Mouse (Mus musculus) spleen, adult 18-20 months (tissue): ENCODE data around the gene Cdc7.

Experiments used
- DNase-seq, 2 experiments: peaks; one replicate each; pipeline ENCODE4 v3.0.0; 2022; ENCODE audit warnings: mixed read lengths in 2 of 2

The Cdc7 gene

GRCm38 (mm10) chr5:106994716-106995115 lies 30.6 kb downstream of the Cdc7 start:
- no peak for DNase-seq

GRCm38 (mm10) chr5:106995886-106996538 lies 31.9 kb downstream of the Cdc7 start:
- DNase-seq: no peak

GRCm38 (mm10) chr5:106996539-106997244 lies 32.6 kb downstream of the Cdc7 start:
- DNase-seq: no peak

- DNase-seq: no peak
Observed at GRCm38 (mm10) chr5:107001396-107002090, 37.4 kb downstream of the Cdc7 start.

GRCm38 (mm10) chr5:107002091-107002416 lies 37.9 kb downstream of the Cdc7 start:
- no peak for DNase-seq

- DNase-seq: no peak
Observed at GRCm38 (mm10) chr5:107009721-107010120, 45.6 kb downstream of the Cdc7 start.

- DNase-seq: no peak
Observed at GRCm38 (mm10) chr5:107010300-107010699, 46.2 kb downstream of the Cdc7 start.

- DNase-seq: no peak
Observed at GRCm38 (mm10) chr5:107011316-107012029, 47.4 kb downstream of the Cdc7 start.

GRCm38 (mm10) chr5:107012030-107012715 lies 48.1 kb downstream of the Cdc7 start:
- no peak for DNase-seq

GRCm38 (mm10) chr5:107013393-107013792 lies 49.3 kb downstream of the Cdc7 start:
- no peak for DNase-seq

- no peak for DNase-seq
Observed at GRCm38 (mm10) chr5:107014146-107014545, 50.0 kb downstream of the Cdc7 start.

GRCm38 (mm10) chr5:107015046-107015421 lies 50.9 kb downstream of the Cdc7 start:
- DNase-seq: no peak

GRCm38 (mm10) chr5:107015422-107016081 lies 51.4 kb downstream of the Cdc7 start:
- no peak for DNase-seq

- DNase-seq: no peak
Observed at GRCm38 (mm10) chr5:107016538-107016937, 52.4 kb downstream of the Cdc7 start.

- DNase-seq: no peak
Observed at GRCm38 (mm10) chr5:107017544-107017943, 53.4 kb downstream of the Cdc7 start.

- no peak for DNase-seq
Observed at GRCm38 (mm10) chr5:107019057-107019456, 54.9 kb downstream of the Cdc7 start.

- DNase-seq: no peak
Observed at GRCm38 (mm10) chr5:107019904-107020303, 55.8 kb downstream of the Cdc7 start.

- DNase-seq: no peak
Observed at GRCm38 (mm10) chr5:107020366-107020765, 56.2 kb downstream of the Cdc7 start.

GRCm38 (mm10) chr5:107021291-107022063 lies 57.4 kb downstream of the Cdc7 start:
- no peak for DNase-seq

- no peak for DNase-seq
Observed at GRCm38 (mm10) chr5:107022064-107022428, 57.9 kb downstream of the Cdc7 start.

GRCm38 (mm10) chr5:107023951-107024350 lies 59.8 kb downstream of the Cdc7 start:
- DNase-seq: no peak

GRCm38 (mm10) chr5:107025371-107025770 lies 61.2 kb downstream of the Cdc7 start:
- no peak for DNase-seq
